Mouse (Mus musculus): ENCODE data around the gene Atp2a2. TPM values are rescaled to one million over a fixed set of nuclear protein-coding genes. Genes with fewer than 3 reads are reported as not detected.

Atp2a2 gene
- polyA plus RNA-seq, 1 experiment from 2014 or later, result 41.2 TPM

- peaks cover 30% of the 10 kb centered on the region for H3K4me1 ChIP-seq (replicated peaks)
- no peak for ATAC-seq (ENCODE audit: low FRiP score)
- H3K27ac ChIP-seq, result peak overlapping the region; percentile 100; the same call in 1 of the 2 replicates
- 28% methylated on average over 4 of the region's 4 CpGs for WGBS
- no peak overlapping the region for H3K4me2 ChIP-seq
- H3K9ac ChIP-seq, result no peak overlapping the region
- no peak overlapping the region for H3K4me3 ChIP-seq
- peaks cover 5% of the 10 kb centered on the region; the same call in 1 of the 2 replicates for H3K9me3 ChIP-seq
- no peaks in the 10 kb centered on the region for H3K36me3 ChIP-seq
- H3K27me3 ChIP-seq, result no peaks in the 10 kb centered on the region
Observed at GRCm38 (mm10) chr5:122503760-122504119, 1.7 kb upstream of the Atp2a2 start.

- peak overlapping the region; percentile 97 for H3K4me3 ChIP-seq
- WGBS, result 26% methylated on average over 15 of the region's 15 CpGs
- H3K27ac ChIP-seq, result peak overlapping the region; percentile 100
- H3K4me1 ChIP-seq (replicated peaks), result peaks cover 35% of the 10 kb centered on the region
- H3K9me3 ChIP-seq, result peaks cover 5% of the 10 kb centered on the region; the same call in 1 of the 2 replicates
- no peaks in the 10 kb centered on the region for H3K36me3 ChIP-seq
- no peak for ATAC-seq (ENCODE audit: low FRiP score)
- H3K9ac ChIP-seq, result peak overlapping the region; percentile 86
- no peaks in the 10 kb centered on the region for H3K27me3 ChIP-seq
- H3K4me2 ChIP-seq, result peak overlapping the region; percentile 74
Observed at GRCm38 (mm10) chr5:122503015-122503759, 1.2 kb upstream of the Atp2a2 start.

GRCm38 (mm10) chr5:122501101-122502076 is 636 bp downstream of the Atp2a2 start:
- Histone ChIP-seq H3K36me3 (peaks cover 8% of the 10 kb centered on the region; the same call in 1 of the 2 replicates), H3K27me3 (no peaks in the 10 kb centered on the region), H3K9me3 (peaks cover under 1% of the 10 kb centered on the region; the same call in 1 of the 2 replicates), H3K4me3 (peak overlapping the region; percentile 97), H3K9ac (peak overlapping the region; percentile 99), H3K4me1 (replicated peaks) (peaks cover 49% of the 10 kb centered on the region), H3K4me2 (peak overlapping the region; percentile 75), H3K27ac (peak overlapping the region; percentile 100)
- peak; percentile 61 for ATAC-seq (ENCODE audit: low FRiP score)
- under 1% methylated on average over 95 of the region's 113 CpGs for WGBS

GRCm38 (mm10) chr5:122500563-122500962 is 1.5 kb downstream of the Atp2a2 start:
- Histone ChIP-seq H3K36me3 (peaks cover 13% of the 10 kb centered on the region), H3K4me2 (peak overlapping the region; percentile 75), H3K27me3 (no peaks in the 10 kb centered on the region), H3K4me3 (peak overlapping the region; percentile 97), H3K9ac (peak overlapping the region; percentile 99), H3K9me3 (no peaks in the 10 kb centered on the region), H3K4me1 (replicated peaks) (peaks cover 57% of the 10 kb centered on the region), H3K27ac (peak overlapping the region; percentile 100; the same call in 1 of the 2 replicates)
- no peak for ATAC-seq (ENCODE audit: low FRiP score)
- WGBS, result 29% methylated on average over 5 of the region's 5 CpGs

GRCm38 (mm10) chr5:122500141-122500540 is 1.9 kb downstream of the Atp2a2 start:
- no peaks in the 10 kb centered on the region for H3K9me3 ChIP-seq
- no peak overlapping the region for H3K27ac ChIP-seq
- H3K4me2 ChIP-seq, result peak overlapping the region; percentile 75
- H3K4me1 ChIP-seq (replicated peaks), result peaks cover 59% of the 10 kb centered on the region
- WGBS, result 42% methylated on average over 4 of the region's 4 CpGs
- ATAC-seq (ENCODE audit: low FRiP score), result no peak
- H3K4me3 ChIP-seq, result peak overlapping the region; percentile 97
- peak overlapping the region; percentile 69 for H3K9ac ChIP-seq
- H3K27me3 ChIP-seq, result no peaks in the 10 kb centered on the region
- H3K36me3 ChIP-seq, result peaks cover 17% of the 10 kb centered on the region

- Histone ChIP-seq H3K4me1 (replicated peaks) (peaks cover 47% of the 10 kb centered on the region), H3K4me2 (peak overlapping the region; percentile 35), H3K4me3 (0 out of 2 replicates have a peak overlapping the region, but pooled peaks have one; percentile 9), H3K27ac (no peak overlapping the region), H3K9ac (peak overlapping the region; percentile 15; the same call in 1 of the 2 replicates), H3K9me3 (no peaks in the 10 kb centered on the region), H3K36me3 (peaks cover 36% of the 10 kb centered on the region), H3K27me3 (no peaks in the 10 kb centered on the region)
- no peak for ATAC-seq (ENCODE audit: low FRiP score)
- WGBS, result 69% methylated on average over 2 of the region's 2 CpGs
Observed at GRCm38 (mm10) chr5:122498046-122498445, 4.0 kb downstream of the Atp2a2 start.

GRCm38 (mm10) chr5:122496990-122497389 is 5.0 kb downstream of the Atp2a2 start:
- no peak overlapping the region for H3K27ac ChIP-seq
- no peaks in the 10 kb centered on the region for H3K27me3 ChIP-seq
- H3K4me3 ChIP-seq, result no peak overlapping the region
- no peak overlapping the region for H3K9ac ChIP-seq
- 91% methylated on average over 4 of the region's 4 CpGs for WGBS
- H3K9me3 ChIP-seq, result no peaks in the 10 kb centered on the region
- no peak overlapping the region for H3K4me2 ChIP-seq
- ATAC-seq (ENCODE audit: low FRiP score), result no peak
- H3K36me3 ChIP-seq, result peaks cover 41% of the 10 kb centered on the region
- peaks cover 43% of the 10 kb centered on the region for H3K4me1 ChIP-seq (replicated peaks)

GRCm38 (mm10) chr5:122494449-122494848 is 7.6 kb downstream of the Atp2a2 start:
- Histone ChIP-seq H3K4me2 (no peak overlapping the region), H3K4me3 (no peak overlapping the region), H3K27me3 (no peaks in the 10 kb centered on the region), H3K9ac (no peak overlapping the region), H3K4me1 (replicated peaks) (peaks cover 33% of the 10 kb centered on the region), H3K9me3 (no peaks in the 10 kb centered on the region), H3K27ac (no peak overlapping the region), H3K36me3 (peaks cover 62% of the 10 kb centered on the region)
- 74% methylated on average over 1 of the region's 1 CpGs for WGBS
- ATAC-seq (ENCODE audit: low FRiP score), result no peak

GRCm38 (mm10) chr5:122493035-122493434 is 9.0 kb downstream of the Atp2a2 start:
- peaks cover 22% of the 10 kb centered on the region for H3K4me1 ChIP-seq (replicated peaks)
- ATAC-seq (ENCODE audit: low FRiP score), result no peak
- no peak overlapping the region for H3K4me3 ChIP-seq
- 90% methylated on average over 2 of the region's 2 CpGs for WGBS
- no peak overlapping the region for H3K4me2 ChIP-seq
- H3K9me3 ChIP-seq, result no peaks in the 10 kb centered on the region
- no peak overlapping the region for H3K9ac ChIP-seq
- H3K27me3 ChIP-seq, result no peaks in the 10 kb centered on the region
- no peak overlapping the region for H3K27ac ChIP-seq
- H3K36me3 ChIP-seq, result peaks cover 76% of the 10 kb centered on the region

GRCm38 (mm10) chr5:122491385-122491784 is 10.6 kb downstream of the Atp2a2 start:
- ATAC-seq (ENCODE audit: low FRiP score), result no peak
- peaks cover 77% of the 10 kb centered on the region for H3K36me3 ChIP-seq

GRCm38 (mm10) chr5:122490148-122490547 is 11.9 kb downstream of the Atp2a2 start:
- no peaks in the 10 kb centered on the region for H3K4me1 ChIP-seq (replicated peaks)
- H3K36me3 ChIP-seq, result peaks cover 79% of the 10 kb centered on the region
- H3K9ac ChIP-seq, result no peak overlapping the region
- 98% methylated on average over 2 of the region's 2 CpGs for WGBS
- no peak overlapping the region for H3K4me3 ChIP-seq
- H3K27ac ChIP-seq, result no peak overlapping the region
- no peaks in the 10 kb centered on the region for H3K27me3 ChIP-seq
- ATAC-seq (ENCODE audit: low FRiP score), result no peak
- no peak overlapping the region for H3K4me2 ChIP-seq
- H3K9me3 ChIP-seq, result no peaks in the 10 kb centered on the region

More at GRCm38 (mm10) chr5:122491385-122491784, 10.6 kb downstream of the Atp2a2 start:
- Histone ChIP-seq H3K27ac (no peak overlapping the region), H3K4me2 (no peak overlapping the region), H3K4me3 (no peak overlapping the region), H3K9ac (no peak overlapping the region), H3K4me1 (replicated peaks) (peaks cover 10% of the 10 kb centered on the region), H3K9me3 (no peaks in the 10 kb centered on the region), H3K27me3 (no peaks in the 10 kb centered on the region)
- WGBS, result 92% methylated on average over 10 of the region's 10 CpGs

- no peak overlapping the region for H3K4me3 ChIP-seq
- no peak for ATAC-seq (ENCODE audit: low FRiP score)
- H3K9me3 ChIP-seq, result no peaks in the 10 kb centered on the region
- H3K27ac ChIP-seq, result no peak overlapping the region
- no peak overlapping the region for H3K9ac ChIP-seq
- no peak overlapping the region for H3K4me2 ChIP-seq
- H3K36me3 ChIP-seq, result peaks cover 80% of the 10 kb centered on the region
- no peaks in the 10 kb centered on the region for H3K27me3 ChIP-seq
- no peaks in the 10 kb centered on the region for H3K4me1 ChIP-seq (replicated peaks)
- 91% methylated on average over 6 of the region's 6 CpGs for WGBS
Observed at GRCm38 (mm10) chr5:122487825-122488224, 14.2 kb downstream of the Atp2a2 start.
